Mouse (Mus musculus) frontal cortex, postnatal 25 days (tissue): ENCODE measurements around the gene Manba.
"Not testable (repeated sequence)": the region's sequence is repeated elsewhere in the genome, so short reads cannot be mapped to it uniquely, and the experiment has no call there.

Source experiments
- DNase-seq, 2 experiments: peaks; one replicate each; pipeline ENCODE4 v3.0.0; 2022; ENCODE audit warnings: low spot score in 2 of 2

Gene Manba

GRCm38 (mm10) chr3:135524900-135525299, 39.5 kb downstream of the Manba start:
- DNase-seq, result not testable (repeated sequence)

GRCm38 (mm10) chr3:135529670-135530069, 44.3 kb downstream of the Manba start:
- DNase-seq, result no peak

GRCm38 (mm10) chr3:135531762-135532161, 46.4 kb downstream of the Manba start:
- DNase-seq, result no peak

- DNase-seq, result no peak
Measured at GRCm38 (mm10) chr3:135534103-135534502, 48.7 kb downstream of the Manba start.

GRCm38 (mm10) chr3:135546212-135546923, 61.0 kb downstream of the Manba start:
- no peak for DNase-seq

GRCm38 (mm10) chr3:135547298-135547697, 61.9 kb downstream of the Manba start:
- no peak for DNase-seq

GRCm38 (mm10) chr3:135552874-135553273, 67.5 kb downstream of the Manba start:
- no peak for DNase-seq

- DNase-seq, result no peak
Measured at GRCm38 (mm10) chr3:135555192-135555591, 69.8 kb downstream of the Manba start.

- peak in 1 of 2 experiments; percentile 19 for DNase-seq
Measured at GRCm38 (mm10) chr3:135556052-135556587, 70.7 kb downstream of the Manba start.

GRCm38 (mm10) chr3:135556851-135557662, 71.6 kb downstream of the Manba start:
- DNase-seq, result no peak

- DNase-seq, result no peak
Measured at GRCm38 (mm10) chr3:135562036-135562435, 76.6 kb downstream of the Manba start.

GRCm38 (mm10) chr3:135563163-135563689, 77.8 kb downstream of the Manba start:
- DNase-seq, result no peak

- DNase-seq, result no peak
Measured at GRCm38 (mm10) chr3:135564706-135565105, 79.3 kb downstream of the Manba start.

GRCm38 (mm10) chr3:135565306-135565705, 79.9 kb downstream of the Manba start:
- no peak for DNase-seq

- DNase-seq, result no peak
Measured at GRCm38 (mm10) chr3:135567888-135568287, 82.5 kb downstream of the Manba start.

- no peak for DNase-seq
Measured at GRCm38 (mm10) chr3:135568633-135569032, 83.2 kb downstream of the Manba start.

- DNase-seq, result no peak
Measured at GRCm38 (mm10) chr3:135571540-135571939, 86.1 kb downstream of the Manba start.

GRCm38 (mm10) chr3:135573051-135573450, 87.6 kb downstream of the Manba start:
- DNase-seq, result no peak

GRCm38 (mm10) chr3:135575126-135575525, 89.7 kb downstream of the Manba start:
- no peak for DNase-seq

- DNase-seq, result no peak
Measured at GRCm38 (mm10) chr3:135578588-135579140, 93.3 kb downstream of the Manba start.

GRCm38 (mm10) chr3:135579179-135579578, 93.8 kb downstream of the Manba start:
- no peak for DNase-seq
